Mouse (Mus musculus): ENCODE results near the gene Slc16a5.
A peak's percentile ranks its signal among the peaks of the same experiment; 100 is the strongest.
"Not testable (repeated sequence)": the region's sequence is repeated elsewhere in the genome, so short reads cannot be mapped to it uniquely, and the experiment has no call there.

Slc16a5 gene

DNA sequence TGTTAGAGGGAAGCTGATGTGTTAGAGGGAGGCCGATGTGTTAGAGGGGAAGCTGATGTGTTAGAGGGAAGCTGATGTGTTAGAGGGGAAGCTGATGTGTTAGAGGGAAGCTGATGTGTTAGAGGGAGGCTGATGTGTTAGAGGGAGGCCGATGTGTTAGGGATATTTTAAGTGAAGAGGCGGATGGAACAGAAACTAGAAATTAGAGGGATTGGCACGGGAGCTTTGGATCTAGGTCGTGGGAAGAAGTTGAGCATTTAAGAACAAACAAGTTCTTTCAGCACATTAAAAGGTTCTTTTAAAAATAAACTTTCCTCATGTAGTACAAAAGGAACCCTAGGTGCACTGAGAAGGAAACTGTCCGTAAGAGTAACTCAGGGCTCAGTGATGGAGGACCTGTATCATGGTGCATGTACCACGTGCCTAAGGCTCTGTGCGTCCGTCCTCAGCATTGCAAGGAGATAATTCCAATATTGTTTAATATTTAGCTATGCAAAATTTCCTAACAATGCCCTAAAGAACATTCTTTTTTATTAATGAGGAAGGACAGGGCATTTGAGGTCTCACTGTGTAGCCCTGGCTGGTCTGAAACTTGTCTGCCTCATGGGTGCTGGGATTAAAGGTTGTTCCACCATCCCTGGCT is 16.1 kb downstream of the Slc16a5 start:
- no peak for DNase-seq (ENCODE audit: low spot score in 2 of 2)

DNA sequence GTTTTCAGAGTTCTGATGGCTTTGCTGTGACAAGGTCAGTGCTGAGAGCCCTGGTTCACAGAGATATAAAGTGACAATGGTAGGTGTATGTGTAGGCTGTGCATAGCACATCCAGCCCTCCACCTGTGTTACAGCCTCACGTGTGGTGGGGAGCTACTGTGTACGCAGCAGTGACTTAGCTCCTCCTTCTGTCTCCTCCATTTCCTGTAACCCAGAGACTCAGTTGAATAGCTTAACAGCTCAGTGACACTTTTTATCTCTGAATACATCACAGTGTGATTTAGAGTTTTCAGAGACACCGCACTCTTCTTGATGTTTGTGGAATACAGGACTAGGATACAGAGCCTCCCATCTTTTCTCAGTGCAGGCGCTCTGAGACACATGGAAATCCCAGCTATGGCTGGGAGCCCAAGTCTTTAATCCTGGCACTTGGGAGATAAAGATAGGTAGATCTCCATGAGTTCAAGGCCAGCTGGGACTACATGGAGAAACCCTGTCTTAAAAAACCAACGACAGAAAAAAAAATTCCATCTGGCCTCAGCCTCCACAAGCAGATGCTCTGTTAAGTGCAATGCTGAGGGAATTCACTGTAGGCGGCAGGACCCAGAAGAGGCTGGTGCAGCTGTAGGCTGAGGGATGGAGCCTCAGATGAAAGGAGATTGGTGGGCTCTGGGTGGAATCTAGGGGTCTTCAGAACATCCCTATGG is 19.4 kb downstream of the Slc16a5 start:
- peak; percentile 57 to 79 for DNase-seq (ENCODE audit: low spot score in 2 of 2)

DNA sequence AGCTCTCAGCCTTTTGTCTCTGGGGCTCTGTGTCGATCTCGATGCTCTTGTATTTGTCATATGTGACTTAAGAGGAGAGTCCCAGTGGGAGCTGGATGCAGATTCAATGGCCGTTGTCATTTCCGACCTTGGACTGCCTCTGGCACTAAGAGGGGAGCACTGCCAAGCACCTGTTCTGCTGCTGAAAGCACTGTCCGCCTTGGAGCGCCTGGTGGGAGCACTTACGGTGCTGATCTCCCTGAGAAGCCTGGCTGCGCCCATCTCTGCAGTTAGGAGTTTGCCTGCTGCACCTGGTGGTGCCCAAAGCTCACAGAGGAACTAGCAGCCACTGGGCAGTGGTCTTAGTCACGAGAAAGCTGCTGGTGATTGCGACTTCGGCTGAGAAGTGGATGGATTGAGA is 21.0 kb downstream of the Slc16a5 start:
- no peak for DNase-seq (ENCODE audit: low spot score in 2 of 2)

DNA sequence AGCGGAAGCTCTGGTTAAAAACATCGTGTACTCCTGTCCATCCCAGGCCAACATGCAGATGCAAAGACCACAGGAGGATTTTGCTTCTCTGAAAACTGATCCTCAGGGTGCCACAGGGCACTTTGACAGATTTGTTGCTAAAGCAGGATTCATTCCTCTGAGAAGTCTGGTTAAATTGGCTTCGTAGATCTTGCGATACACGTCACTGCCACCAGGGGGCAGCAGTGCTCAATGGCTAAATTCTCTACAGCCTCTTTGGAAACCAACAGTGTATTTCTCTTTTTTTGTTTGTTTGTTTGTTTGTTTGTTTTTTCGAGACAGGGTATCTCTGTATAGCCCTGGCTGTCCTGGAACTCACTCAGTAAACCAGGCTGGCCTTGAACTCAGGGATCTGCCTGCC is 21.5 kb downstream of the Slc16a5 start:
- peak; percentile 57 to 60 for DNase-seq (ENCODE audit: low spot score in 2 of 2)

DNA sequence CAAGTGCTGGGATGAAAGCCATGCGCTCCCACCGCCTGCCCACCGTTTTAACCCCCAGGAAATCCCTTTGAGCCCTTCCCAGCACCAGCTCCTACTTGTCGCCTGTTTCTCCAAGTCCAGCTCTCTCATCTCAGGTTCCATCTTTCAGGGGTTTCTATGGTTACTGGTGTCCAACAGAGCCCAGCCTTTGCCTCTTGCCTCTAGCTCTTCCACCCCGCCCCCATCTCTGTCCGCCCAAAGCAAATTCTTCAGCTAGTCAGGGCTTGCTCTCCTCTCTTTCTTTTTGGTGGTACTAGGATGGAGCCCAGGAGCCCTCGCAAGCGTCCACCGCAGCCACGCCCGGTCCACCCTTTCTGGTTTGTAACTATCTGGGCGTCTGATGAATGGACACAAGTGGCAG is 22.9 kb downstream of the Slc16a5 start:
- DNase-seq (ENCODE audit: low spot score in 2 of 2): no peak

DNA sequence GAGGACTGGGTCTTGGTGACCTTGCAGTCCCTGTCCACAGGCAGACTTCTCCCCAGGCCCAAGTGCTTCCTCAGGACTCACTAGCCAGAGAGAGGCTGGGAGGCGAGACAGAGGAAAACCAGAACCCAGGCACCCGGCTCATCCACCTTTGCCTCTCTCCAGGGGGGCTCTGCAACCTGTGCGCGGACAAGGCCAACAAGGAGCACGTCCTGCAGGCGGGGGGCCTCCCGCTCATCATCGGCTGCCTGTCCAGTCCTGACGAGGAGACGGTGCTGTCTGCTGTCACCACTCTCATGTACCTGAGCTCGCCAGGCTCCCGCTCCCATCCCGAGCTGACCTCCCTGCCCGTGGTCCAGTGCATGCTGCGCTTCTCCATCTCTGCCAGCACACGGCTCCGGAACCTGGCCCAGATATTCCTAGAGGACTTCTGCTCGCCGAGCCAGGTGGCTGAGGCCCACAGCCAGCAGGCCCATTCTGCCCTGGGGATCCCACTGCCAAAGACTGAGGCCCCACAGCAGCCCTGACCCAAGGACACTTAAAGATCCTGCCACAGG is 26.4 kb downstream of the Slc16a5 start:
- DNase-seq (ENCODE audit: low spot score in 2 of 2): no peak

DNA sequence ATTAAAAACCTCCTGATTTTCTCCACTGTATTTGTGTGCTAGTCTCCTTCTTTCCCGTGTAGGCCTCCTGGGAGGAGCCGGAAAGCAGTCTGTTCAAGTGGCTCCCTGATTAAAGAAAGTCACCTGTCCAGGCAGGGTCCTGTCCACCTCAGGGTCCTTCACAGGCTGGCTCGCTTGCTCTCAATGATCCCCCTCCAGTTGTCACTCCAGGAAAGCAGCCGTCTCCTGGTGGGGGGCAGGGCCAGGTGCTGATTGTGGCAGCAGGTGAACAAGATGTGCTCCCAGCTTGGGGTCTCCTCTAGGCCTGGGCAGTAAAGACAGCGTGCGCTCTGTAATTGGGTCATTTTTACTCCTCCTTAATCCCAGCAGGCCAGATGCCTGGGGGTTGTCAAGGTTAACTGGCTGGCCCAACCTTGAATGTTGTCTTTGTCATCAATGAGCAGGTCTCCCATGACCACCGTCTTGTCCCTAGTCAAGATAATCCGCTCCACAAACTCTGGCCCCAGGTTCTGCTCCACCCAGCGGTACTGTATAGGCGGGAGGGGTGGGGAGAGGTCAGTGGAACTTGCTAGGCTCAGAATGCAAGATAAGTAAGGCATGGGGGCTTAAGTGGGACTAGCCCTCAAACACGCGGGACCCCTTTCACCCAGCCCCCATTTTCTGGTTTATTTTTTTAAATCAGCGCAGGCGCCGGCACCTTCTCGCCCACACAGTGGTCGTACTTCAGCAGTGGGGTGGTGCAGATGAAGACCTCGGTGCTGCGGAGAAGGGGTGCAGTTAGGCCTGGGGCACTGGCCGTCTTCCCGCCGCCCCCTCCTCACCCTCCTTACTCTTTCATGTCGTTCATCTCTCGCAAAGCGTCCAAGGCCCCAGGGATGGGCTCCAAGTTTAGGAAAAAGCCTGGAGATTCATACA is 28.4 kb downstream of the Slc16a5 start:
- no peak for DNase-seq (ENCODE audit: low spot score in 2 of 2)

DNA sequence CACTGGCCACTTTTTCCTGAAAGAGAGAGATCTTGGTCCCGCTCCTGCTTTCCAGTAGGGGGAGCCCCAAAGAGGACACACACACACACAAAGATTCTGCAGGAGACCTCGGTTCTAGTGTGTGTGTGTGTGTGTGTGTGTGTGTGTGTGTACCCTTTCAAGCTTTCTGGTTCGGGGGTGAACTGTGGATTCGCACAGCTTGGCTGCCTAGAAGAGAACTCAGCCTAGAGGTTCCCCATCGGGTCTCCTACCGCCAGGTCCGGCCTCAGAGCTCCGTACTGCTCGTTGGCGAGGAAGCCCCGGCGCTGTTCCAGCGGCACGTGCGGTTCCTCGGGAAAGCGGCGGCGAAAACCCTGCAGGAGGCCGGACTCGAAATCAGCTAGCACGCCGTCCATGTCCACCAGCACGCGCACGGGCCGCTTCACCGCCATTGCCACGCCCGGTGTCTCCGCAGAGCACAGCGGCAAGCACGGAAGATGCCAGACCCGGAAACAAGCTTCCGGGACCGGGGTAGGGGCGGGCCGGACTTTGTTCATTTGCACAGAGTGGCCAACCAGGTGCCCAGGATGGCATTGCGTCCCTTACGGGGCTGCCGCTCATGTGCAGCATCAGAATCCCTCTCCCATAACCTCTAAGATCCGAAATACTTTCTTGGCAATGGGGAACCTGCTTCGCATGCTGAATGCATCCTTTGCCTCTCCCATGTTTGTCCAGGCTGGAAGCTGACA is 29.2 kb downstream of the Slc16a5 start, which contains the start of gene Nt5c:
TSS of gene Nt5c (minus strand) at position 507 of the 728 bp plus-strand sequence.
- DNase-seq (ENCODE audit: low spot score in 2 of 2): peak; percentile 79 to 84

DNA sequence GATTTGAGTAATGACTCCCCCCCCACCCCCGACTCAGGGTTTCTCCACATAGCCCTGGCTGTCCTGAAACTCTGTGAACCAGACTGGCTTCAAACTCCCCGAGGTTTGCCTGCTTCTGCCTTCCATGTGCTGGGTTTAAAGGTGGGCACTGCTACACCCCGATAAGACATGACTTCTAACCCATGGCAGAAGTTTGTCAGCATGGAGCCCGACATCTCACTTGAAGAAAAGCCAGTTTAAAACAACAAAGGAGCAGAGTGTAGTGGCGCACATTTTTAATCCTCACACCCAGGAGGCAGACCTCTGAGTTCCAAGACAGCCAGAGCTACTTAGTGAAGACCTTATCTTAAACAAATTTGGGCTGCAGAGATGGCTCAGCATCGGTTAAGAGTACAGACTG is 30.1 kb downstream of the Slc16a5 start:
- no peak for DNase-seq (ENCODE audit: low spot score in 2 of 2)

DNA sequence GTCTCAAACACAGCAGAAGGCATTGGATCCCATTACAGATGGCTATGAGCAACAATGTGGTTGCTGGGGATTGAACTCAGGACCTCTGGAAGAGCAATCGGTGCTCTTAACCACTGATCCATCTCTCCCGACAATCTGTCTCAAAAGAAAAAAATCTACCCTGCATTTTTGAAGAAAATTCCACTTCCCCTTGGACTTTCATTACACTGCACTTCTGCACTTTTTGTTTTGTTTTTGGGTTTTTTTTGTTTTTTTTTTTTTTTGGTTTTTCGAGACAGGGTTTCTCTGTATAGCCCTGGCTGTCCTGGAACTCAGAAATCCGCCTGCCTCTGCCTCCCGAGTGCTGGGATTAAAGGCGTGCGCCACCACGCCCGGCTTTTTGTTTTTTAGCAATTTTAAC is 34.3 kb downstream of the Slc16a5 start:
- not testable (repeated sequence) for DNase-seq (ENCODE audit: low spot score in 2 of 2)

DNA sequence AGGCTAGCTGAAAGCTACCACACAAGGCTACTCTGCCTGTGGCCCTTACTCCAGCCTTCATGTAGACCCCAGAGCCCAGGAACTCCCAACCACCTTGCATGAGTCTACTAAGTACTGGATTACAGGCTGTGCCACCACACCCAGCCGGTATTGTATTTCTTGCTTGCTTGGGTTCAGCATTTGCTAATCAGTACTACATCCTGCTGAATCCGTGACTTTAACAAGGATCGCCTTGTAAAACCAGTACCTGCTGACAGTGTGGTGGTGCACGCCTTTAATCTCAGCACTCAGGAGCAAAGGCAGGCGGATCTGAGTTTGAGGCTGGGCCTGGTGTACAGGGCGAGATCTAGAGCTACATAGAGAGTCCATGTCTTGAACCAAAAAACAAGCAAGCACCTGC is 40.4 kb downstream of the Slc16a5 start:
- no peak for DNase-seq (ENCODE audit: low spot score in 2 of 2)

DNA sequence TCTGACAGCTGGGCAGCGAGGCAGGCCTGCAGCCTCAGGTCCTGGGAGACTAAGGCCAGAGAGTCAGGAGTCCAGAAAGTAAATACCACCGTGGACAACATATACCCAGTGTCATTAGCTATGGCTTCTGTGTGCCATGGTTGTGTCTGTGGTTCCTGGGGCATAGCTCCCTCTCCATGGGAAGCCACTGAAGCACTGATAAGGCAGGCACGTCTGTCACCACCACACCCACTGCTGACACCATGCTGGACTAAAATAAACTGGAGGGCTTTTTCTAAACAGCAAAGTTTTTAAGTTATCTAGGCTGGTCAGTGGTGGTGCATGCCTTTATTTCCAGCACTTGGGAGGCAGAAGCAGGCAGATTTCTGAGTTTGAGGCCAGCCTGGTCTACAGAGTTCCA is 44.3 kb downstream of the Slc16a5 start:
- no peak for DNase-seq (ENCODE audit: low spot score in 2 of 2)

DNA sequence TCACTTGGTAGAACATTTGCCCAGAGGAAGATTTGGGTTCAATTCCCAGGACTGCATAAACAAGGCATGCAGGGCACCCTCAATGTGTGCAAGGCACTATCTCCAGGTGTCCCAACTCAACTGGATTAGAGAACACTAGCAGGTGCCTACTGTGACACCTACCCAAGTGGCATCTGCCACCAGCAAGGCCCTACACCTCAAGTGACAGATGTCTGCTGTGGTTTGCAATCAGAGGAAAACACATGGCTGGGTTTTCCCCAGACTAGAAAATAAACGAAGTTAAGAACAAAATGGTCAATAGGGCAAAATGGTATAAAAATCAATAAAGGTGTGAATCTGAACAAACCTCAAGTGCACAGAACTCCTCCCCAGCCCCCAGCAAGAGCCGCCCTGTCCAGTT is 45.8 kb downstream of the Slc16a5 start:
- no peak for DNase-seq (ENCODE audit: low spot score in 2 of 2)

DNA sequence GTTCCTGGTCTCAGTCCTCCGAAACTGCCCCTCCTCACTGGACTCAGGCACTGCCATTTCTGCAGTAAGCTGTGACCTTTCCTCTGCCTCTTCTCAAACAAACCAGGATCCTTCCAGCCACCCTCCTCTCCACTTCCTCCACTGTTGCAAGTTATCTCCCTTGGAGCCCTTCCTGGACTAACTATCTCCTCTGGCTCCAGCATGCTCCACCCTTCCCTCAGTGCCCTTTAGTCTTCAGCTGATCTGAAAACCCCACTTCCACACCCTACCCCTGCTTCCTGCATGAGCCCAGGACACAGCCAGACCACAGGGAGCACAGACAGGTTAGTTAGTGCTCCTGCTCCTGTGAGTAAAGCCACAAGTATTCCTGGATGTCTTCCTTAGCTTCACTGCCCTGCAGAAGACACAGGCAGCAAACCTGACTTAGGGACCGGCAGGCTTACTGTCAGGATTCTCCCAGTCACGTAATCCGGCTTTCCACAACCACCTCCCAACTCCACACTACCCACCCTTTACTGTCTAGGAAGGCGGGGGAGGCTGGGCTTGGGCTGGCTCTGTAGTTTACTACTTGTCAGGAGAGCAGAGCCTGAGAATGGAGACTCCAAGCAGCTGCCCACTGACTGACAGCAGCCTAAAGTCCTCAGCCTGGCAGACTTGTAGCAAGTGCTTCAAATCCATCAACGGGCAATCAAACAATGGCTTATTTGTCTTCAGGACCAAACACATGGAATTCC is 47.7 kb downstream of the Slc16a5 start:
- no peak for DNase-seq (ENCODE audit: low spot score in 2 of 2)

DNA sequence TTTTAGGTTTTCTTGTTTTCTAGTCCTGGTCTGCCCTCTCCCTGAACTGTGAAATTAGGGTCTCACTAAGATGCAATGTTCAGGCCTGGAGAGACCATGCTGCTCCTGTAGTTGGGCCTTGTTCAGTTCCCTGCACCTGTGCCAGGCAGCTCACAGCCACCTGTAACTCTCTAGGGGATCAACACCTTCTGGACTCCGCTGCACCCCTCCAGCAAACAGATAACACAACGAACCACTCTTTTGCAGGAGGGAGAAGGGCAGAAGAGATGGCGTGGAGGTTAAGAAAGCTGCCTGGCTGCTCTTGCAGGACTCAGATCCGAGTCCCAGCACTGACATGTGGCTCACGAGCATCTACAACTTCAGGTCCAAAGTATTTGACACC is 48.2 kb downstream of the Slc16a5 start:
- DNase-seq (ENCODE audit: low spot score in 2 of 2): no peak

DNA sequence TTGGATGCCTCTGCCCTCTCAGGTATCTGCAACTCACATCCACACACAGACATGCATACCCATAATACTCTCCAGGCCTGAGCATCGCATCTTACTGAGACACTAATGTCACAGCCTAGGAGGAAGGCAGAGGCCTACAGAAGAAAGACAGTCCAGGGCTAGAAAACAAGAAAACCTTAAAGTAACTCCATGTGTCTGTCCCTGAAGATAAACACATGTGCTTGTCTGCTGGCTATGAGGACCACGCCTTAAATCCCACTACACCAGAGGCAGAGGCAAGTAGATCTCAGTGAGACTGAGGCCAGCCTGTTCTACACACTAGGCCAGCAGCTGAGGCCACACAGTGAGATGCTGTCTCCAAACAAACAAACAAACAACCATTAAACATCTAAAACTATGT is 48.8 kb downstream of the Slc16a5 start:
- no peak for DNase-seq (ENCODE audit: low spot score in 2 of 2)

DNA sequence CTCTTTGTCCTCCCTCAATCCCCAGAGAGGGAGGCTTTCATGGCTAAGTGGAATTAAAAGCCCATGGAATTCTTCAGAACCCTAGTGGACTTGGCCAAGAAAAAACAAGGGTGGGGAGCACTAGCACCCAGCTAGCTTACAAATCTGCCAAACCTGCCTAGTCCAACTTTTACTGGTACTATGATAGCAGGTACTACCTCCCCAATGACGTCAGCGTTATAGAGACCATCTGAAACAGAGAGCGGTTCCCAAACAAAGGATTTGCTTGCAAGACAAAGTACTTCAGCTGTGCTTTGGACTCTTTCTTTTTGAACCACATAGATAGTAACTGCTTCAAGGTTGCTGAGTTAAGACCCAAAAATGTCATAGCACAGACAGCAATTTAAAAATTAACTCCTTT is 49.7 kb downstream of the Slc16a5 start:
- no peak for DNase-seq (ENCODE audit: low spot score in 2 of 2)

DNA sequence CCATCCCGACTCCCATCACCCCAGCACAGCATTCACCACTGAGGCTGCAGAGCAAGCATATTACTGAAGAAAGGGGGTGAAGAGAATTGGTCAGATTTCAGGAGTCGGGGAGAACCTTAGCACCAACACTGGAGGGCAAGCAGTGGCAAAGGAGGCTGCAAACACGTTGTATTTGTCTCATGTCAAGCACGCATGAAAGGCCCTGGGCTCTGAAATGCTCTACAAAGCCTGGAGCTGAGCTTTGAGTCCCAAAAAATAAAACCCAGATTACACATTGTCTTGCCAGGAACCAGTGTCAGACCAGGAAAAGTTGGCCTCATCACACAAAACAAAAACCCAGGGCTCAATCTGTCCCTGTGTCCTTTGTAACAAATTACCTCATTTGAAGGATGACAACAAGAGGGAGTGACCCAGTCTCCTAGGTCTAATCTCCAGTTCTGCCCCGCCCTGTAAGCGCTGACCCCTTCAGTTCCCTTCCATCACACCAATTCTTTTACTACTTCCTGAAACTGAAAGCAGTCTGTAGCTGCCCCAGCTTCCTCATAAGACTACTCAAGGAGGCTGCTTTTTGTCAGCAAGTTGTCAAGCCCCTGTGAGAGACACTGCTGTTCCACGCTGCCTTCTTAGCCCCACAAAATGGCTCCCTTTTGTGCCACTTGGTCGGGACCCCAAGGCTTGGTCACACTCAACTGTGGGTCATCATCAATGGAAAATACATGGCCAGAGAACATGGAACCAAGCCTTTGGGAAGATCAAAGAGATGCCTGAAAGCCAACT is 50.3 kb downstream of the Slc16a5 start:
- DNase-seq (ENCODE audit: low spot score in 2 of 2): no peak

DNA sequence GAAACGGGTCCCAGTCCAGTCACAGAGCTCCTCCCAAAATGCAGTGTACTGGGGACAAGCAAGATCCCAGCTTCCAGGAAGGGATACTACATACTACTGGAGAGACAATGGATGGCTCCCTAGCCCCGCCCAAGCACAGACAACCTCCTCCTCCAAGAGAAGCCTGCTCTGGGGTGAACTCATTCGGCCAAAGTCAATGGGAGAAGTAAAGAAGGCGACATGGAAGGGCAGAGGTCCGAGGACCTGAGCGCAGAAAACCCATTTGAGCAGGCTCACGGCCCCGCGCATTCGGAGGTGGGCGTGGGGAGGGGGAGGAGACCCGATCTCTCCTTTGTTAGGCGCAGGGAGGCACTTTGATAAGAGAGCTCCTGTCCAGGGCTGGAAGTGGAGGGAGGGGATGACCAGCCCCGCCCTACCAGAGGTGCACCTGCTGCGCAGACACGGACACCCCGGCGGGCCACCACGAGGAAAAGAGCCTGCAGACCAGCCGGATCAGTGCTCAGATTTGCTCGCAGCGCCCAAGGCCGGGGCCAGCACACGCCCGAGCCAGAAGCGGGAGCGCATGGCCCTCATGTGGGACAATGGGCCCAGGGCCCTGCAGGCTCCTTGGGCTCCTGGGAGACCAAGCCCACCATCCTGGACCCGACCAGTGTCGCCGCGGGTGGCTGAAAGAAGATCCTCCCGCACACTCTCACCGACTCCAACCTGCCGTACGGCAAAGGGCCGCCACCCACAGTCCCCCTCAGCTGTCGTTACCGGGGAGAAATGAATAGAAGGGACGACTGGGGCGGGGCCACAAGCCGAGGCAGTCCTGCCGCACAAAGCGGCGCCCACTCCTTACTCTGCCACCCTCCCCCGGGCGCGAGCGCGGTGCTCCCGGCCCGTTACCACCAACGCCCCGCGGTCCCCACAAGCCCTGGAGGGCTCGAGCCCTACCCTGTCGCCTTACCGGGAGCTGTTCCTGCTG is 51.3 kb downstream of the Slc16a5 start:
- peak; percentile 46 to 65 for DNase-seq (ENCODE audit: low spot score in 2 of 2)

All from right cerebral cortex, postnatal 36 days (tissue).